13 mouse cellular contexts compared by ENCODE assay signal in the genomic region with DNA sequence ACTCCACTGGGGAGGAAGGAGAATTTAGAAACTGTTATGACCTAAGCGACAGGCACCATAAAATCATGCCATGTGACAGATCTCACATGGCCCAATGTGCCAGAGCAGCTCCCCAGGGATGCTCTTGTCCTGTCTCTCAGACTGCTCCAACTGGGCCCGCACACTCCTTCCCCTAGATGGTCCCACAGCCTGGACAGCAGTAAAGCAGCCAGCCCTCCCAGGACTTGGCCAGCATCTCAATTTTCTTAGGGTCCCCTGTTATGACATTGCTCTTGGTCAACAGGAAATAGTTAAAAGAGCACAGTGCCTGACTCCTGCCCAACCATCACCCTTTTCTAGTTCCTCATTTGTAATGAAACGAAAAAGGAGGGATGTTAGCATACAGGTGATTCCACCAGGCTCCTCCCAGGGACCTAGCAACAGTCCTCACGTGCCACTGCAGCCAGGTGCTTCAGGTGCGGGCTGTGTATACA. TPM values are rescaled to one million over a fixed set of nuclear protein-coding genes. Genes with fewer than 3 reads are reported as not detected.
DNase-seq lines count a peak whose midpoint lies in the region; ATAC-seq and TF ChIP-seq lines count a peak whose summit lies in the region.
"Had no signal": no experiment of that assay in that cellular context is flagged by ENCODE, and none has a peak within 500 bp of the region (broad histone marks: within the 10 kb centered on the region; RNA-seq: fewer than 3 reads in every experiment).

No protein-coding gene starts in this region.

- no peaks in the 10 kb centered on the region for H3K27me3 ChIP-seq in kidney, embryonic 15.5 days
- H3K27me3 ChIP-seq in liver, postnatal 0 days (ENCODE audit: insufficient read depth, low read length) = no peaks in the 10 kb centered on the region
- H3K27me3 ChIP-seq: embryonic facial prominence, embryonic 12.5 days; hindbrain, embryonic 12.5 days had no signal

- no peak for TF ChIP-seq CTCF in bone marrow macrophage, adult 2 months (IDR thresholded peaks at IDR 0.05; ENCODE audit: low read depth, low read length)
- TF ChIP-seq CTCF in liver, postnatal 0 days (IDR thresholded peaks at IDR 0.05; ENCODE audit: low read depth) = no peak

- no peak for TF ChIP-seq EP300 in liver, postnatal 0 days (IDR thresholded peaks at IDR 0.05; ENCODE audit: low read depth)

- H3K4me1 ChIP-seq in kidney, embryonic 15.5 days = peaks cover 33% of the 10 kb centered on the region
- H3K4me1 ChIP-seq in bone marrow macrophage, adult 2 months (ENCODE audit: control insufficient read depth, insufficient read depth, low read length) = peaks cover 51% of the 10 kb centered on the region
- peaks cover 46% of the 10 kb centered on the region for H3K4me1 ChIP-seq in liver, postnatal 0 days (ENCODE audit: insufficient read depth)

- no peaks in the 10 kb centered on the region for H3K9me3 ChIP-seq in kidney, embryonic 15.5 days (replicated peaks)
- H3K9me3 ChIP-seq in liver, postnatal 0 days (ENCODE audit: low read length) = no peaks in the 10 kb centered on the region
- H3K9me3 ChIP-seq: embryonic facial prominence, embryonic 12.5 days; hindbrain, embryonic 12.5 days had no signal

- H3K4me2 ChIP-seq in kidney, embryonic 15.5 days = no peak overlapping the region
- H3K4me2 ChIP-seq in liver, postnatal 0 days (ENCODE audit: low read depth, low read length) = peak overlapping the region; percentile 61
- H3K4me2 ChIP-seq: embryonic facial prominence, embryonic 12.5 days; hindbrain, embryonic 12.5 days had no signal

- DNase-seq in kidney, adult 11 months = peak; percentile 33
- peak; percentile 45 for DNase-seq in A20 (ENCODE audit: low read depth, low spot score)
- DNase-seq in liver, postnatal 0 days = no peak
- no peak for DNase-seq in frontal cortex, postnatal 36 days (ENCODE audit: low spot score in 2 of 2)
- DNase-seq in testis, postnatal 14 days (ENCODE audit: low spot score) = no peak
- DNase-seq: cerebellum, adult 9-11 months; heart, adult 18-20 months; lung, adult 18-20 months had no signal

- H3K36me3 ChIP-seq in kidney, embryonic 15.5 days = 0 out of 2 replicates have a peak, but pooled peaks cover 3% of the 10 kb centered on the region
- peaks cover 11% of the 10 kb centered on the region; the same call in 1 of the 2 replicates for H3K36me3 ChIP-seq in liver, postnatal 0 days (replicated peaks; ENCODE audit: insufficient read depth, low read length)
- H3K36me3 ChIP-seq: embryonic facial prominence, embryonic 12.5 days; hindbrain, embryonic 12.5 days had no signal

- no peak overlapping the region for H3K9ac ChIP-seq in kidney, embryonic 15.5 days
- H3K9ac ChIP-seq in liver, postnatal 0 days (replicated peaks) = 0 out of 2 replicates have a peak overlapping the region, but pooled peaks have one; percentile 39
- H3K9ac ChIP-seq: embryonic facial prominence, embryonic 12.5 days; hindbrain, embryonic 12.5 days had no signal

- no peak overlapping the region for H3K4me3 ChIP-seq in kidney, embryonic 15.5 days (replicated peaks)
- H3K4me3 ChIP-seq in bone marrow macrophage, adult 2 months (ENCODE audit: insufficient read depth, low read length) = no peak overlapping the region
- H3K4me3 ChIP-seq in liver, postnatal 0 days (ENCODE audit: low read depth, low read length) = 0 out of 2 replicates have a peak overlapping the region, but pooled peaks have one; percentile 5
- H3K4me3 ChIP-seq: embryonic facial prominence, embryonic 12.5 days; hindbrain, embryonic 12.5 days had no signal

- H3K27ac ChIP-seq in kidney, embryonic 15.5 days = no peak overlapping the region
- H3K27ac ChIP-seq in bone marrow macrophage, adult 2 months (ENCODE audit: insufficient read depth, low read depth, low read length) = peak overlapping the region; percentile 80
- peak overlapping the region; percentile 52 for H3K27ac ChIP-seq in liver, postnatal 0 days (ENCODE audit: low read depth)
- H3K27ac ChIP-seq: embryonic facial prominence, embryonic 12.5 days; hindbrain, embryonic 12.5 days; kidney, postnatal 0 days had no signal

- no peak for TF ChIP-seq POLR2A in bone marrow macrophage, adult 2 months (IDR thresholded peaks at IDR 0.05; ENCODE audit: borderline replicate concordance, low read depth, low read length)

- WGBS in kidney, embryonic 15.5 days = 80% methylated on average over 5 of the region's 5 CpGs
- WGBS in liver, postnatal 0 days (ENCODE audit: insufficient replicate concordance) = 49% methylated on average over 5 of the region's 5 CpGs

- ATAC-seq in kidney, embryonic 15.5 days (replicated peaks; ENCODE audit: low FRiP score) = no peak
- ATAC-seq in liver, postnatal 0 days = no peak

RNA-seq across cellular contexts. Expression of a gene that starts 4.2 kb away (rescaled TPM):
- 0.49 and 0.77 TPM in 2 replicates for polyA plus RNA-seq in kidney, embryonic 15.5 days (2015; fragmentation: Nextera tagmentation; extraction: Ambion mirVana)
- 27.9 and 32.1 TPM in 2 replicates for polyA plus RNA-seq in bone marrow macrophage, adult 2 months (2012; ENCODE audit: insufficient read depth, insufficient read length, missing spikeins)
- 0.62 and 0.83 TPM in 2 replicates for polyA plus RNA-seq in liver, postnatal 0 days (2015; fragmentation: Nextera tagmentation; extraction: Ambion mirVana)

RNA-seq across cellular contexts. Expression of a gene that starts 27.0 kb away (rescaled TPM):
- polyA plus RNA-seq in kidney, embryonic 15.5 days (2015; fragmentation: Nextera tagmentation; extraction: Ambion mirVana) = 0.81 and 1.2 TPM in 2 replicates
- polyA plus RNA-seq in bone marrow macrophage, adult 2 months (2012; ENCODE audit: insufficient read depth, insufficient read length, missing spikeins) = not detected in 2 replicates
- polyA plus RNA-seq in liver, postnatal 0 days (2015; fragmentation: Nextera tagmentation; extraction: Ambion mirVana) = 0.70 TPM in 1 of 2 replicates, not detected in the other
- polyA plus RNA-seq: embryonic facial prominence, embryonic 12.5 days; kidney, postnatal 0 days had no signal

RNA-seq across cellular contexts. Expression of a gene that starts 47.8 kb away (rescaled TPM):
- polyA plus RNA-seq in kidney, embryonic 15.5 days (2015; fragmentation: Nextera tagmentation; extraction: Ambion mirVana) = 268 and 273 TPM in 2 replicates
- 52.3 and 59.9 TPM in 2 replicates for polyA plus RNA-seq in bone marrow macrophage, adult 2 months (2012; ENCODE audit: insufficient read depth, insufficient read length, missing spikeins)
- polyA plus RNA-seq in liver, postnatal 0 days (2015; fragmentation: Nextera tagmentation; extraction: Ambion mirVana) = 102 and 110 TPM in 2 replicates

RNA-seq across cellular contexts. Expression of a gene that starts 54.4 kb away (rescaled TPM):
- 5.2 and 5.3 TPM in 2 replicates for polyA plus RNA-seq in kidney, embryonic 15.5 days (2015; fragmentation: Nextera tagmentation; extraction: Ambion mirVana)
- polyA plus RNA-seq in bone marrow macrophage, adult 2 months (2012; ENCODE audit: insufficient read depth, insufficient read length, missing spikeins) = 54.3 and 57.5 TPM in 2 replicates
- polyA plus RNA-seq in liver, postnatal 0 days (2015; fragmentation: Nextera tagmentation; extraction: Ambion mirVana) = 9.2 and 10.8 TPM in 2 replicates

Comparison
In these comparisons a context has a peak if more than half of its experiments do, and no peak if none do; other contexts are left out.
1. DNase-seq: peak in kidney, adult 11 months (single experiment) and A20 (single experiment); none in liver, postnatal 0 days (single experiment), frontal cortex, postnatal 36 days (0 of 2) and testis, postnatal 14 days (single experiment).
2. RNA of a gene that starts 4.2 kb away (polyA plus RNA-seq): 27.9 to 32.1 TPM in bone marrow macrophage, adult 2 months; 0.62 to 0.83 TPM in liver, postnatal 0 days and 0.49 to 0.77 TPM in kidney, embryonic 15.5 days; every median in the first group is over 10 times any median in the second.